Mouse (Mus musculus) forebrain, postnatal 0 days (tissue): ENCODE data around the gene Krtap19-3. TPM values are rescaled to one million over a fixed set of nuclear protein-coding genes. Genes with fewer than 3 reads are reported as not detected.

Experiments
- ATAC-seq: fragments of 200-750 bp; cut with Nextera tagmentation; 2 replicates; pipeline ENCODE4 v1.8.0; 2017; ENCODE audit warnings: mild to moderate bottlenecking, moderate library complexity
- DNase-seq: peaks from one replicate; pipeline ENCODE4 v3.0.0-alpha.2; 2015
- H3K27ac ChIP-seq: fragments of 300-500 bp; sonication (generic); 2 replicates; pipeline ENCODE4 v1.5.1; 2014; ENCODE audit warnings: low read depth, mild to moderate bottlenecking, antibody characterized with exemption, low read length, moderate library complexity, mixed read lengths
- H3K27me3 ChIP-seq: fragments of 300-500 bp; sonication (generic); 2 replicates; pipeline ENCODE4 v1.6.1; 2014; ENCODE audit warnings: mild to moderate bottlenecking, low read length, mixed read lengths; ENCODE audit not compliant: insufficient read depth
- H3K36me3 ChIP-seq: fragments of 300-500 bp; sonication (generic); 2 replicates; pipeline ENCODE4 v1.6.1; 2014; ENCODE audit warnings: mild to moderate bottlenecking, moderate library complexity; ENCODE audit not compliant: insufficient read depth
- H3K4me1 ChIP-seq: fragments of 300-500 bp; sonication (generic); 2 replicates; pipeline ENCODE4 v1.6.1; 2014; ENCODE audit warnings: antibody characterized with exemption; ENCODE audit not compliant: insufficient read depth
- H3K4me2 ChIP-seq: fragments of 300-500 bp; sonication (generic); 2 replicates; pipeline ENCODE4 v1.6.1; 2014; ENCODE audit warnings: low read depth, mild to moderate bottlenecking, moderate library complexity
- H3K4me3 ChIP-seq: fragments of 300-500 bp; sonication (generic); 2 replicates; pipeline ENCODE4 v1.5.1; 2014; ENCODE audit warnings: low read depth, low read length, mixed read lengths
- H3K9ac ChIP-seq: fragments of 300-500 bp; sonication (generic); 2 replicates; pipeline ENCODE4 v1.6.1; 2014; ENCODE audit warnings: mild to moderate bottlenecking
- H3K9me3 ChIP-seq: fragments of 300-500 bp; sonication (generic); 2 replicates; pipeline ENCODE4 v1.6.1; 2016; ENCODE audit warnings: low read length
- CTCF ChIP-seq: sonication (generic); IDR thresholded peaks from 2 replicates; pipeline ENCODE4 v1.5.1; 2016; ENCODE audit warnings: antibody characterized with exemption, control low read depth, low read depth
- WGBS: fragments of 180-500 bp; shearing (Covaris S2); extraction: QIAGEN DNeasy Blood & Tissue Kit; methylation state at CpG from one replicate; pipeline ENCODE4 v1.1.7; 2014; 5-methylcytosine and 5-hydroxymethylcytosine counted together
- polyA plus RNA-seq: library from polyadenylated mRNA; unstranded; fragments of >200 nt; fragmentation: Nextera tagmentation; extraction: Ambion mirVana; gene quantifications from 2 replicates; pipeline ENCODE4 v1.2.1, GENCODE M21; 2015
- total RNA-seq: library from RNA; depleted of rRNA; stranded (reverse); fragments of >200 nt; gene quantifications from 2 replicates; pipeline ENCODE4 v1.2.3, GENCODE M21; 2014; rRNA removed

Krtap19-3 gene
- not detected in 2 replicates for total RNA-seq
- not detected in 2 replicates for polyA plus RNA-seq

- 80% methylated on average over 2 of the region's 2 CpGs for WGBS
- H3K36me3 ChIP-seq = no peaks in the 10 kb centered on the region
Observed at GRCm38 (mm10) chr16:88877938-88878337, at the start of gene Krtap19-3. Gene Krtap19-3, minus strand, starts transcription at chr16:88878038.

DNA sequence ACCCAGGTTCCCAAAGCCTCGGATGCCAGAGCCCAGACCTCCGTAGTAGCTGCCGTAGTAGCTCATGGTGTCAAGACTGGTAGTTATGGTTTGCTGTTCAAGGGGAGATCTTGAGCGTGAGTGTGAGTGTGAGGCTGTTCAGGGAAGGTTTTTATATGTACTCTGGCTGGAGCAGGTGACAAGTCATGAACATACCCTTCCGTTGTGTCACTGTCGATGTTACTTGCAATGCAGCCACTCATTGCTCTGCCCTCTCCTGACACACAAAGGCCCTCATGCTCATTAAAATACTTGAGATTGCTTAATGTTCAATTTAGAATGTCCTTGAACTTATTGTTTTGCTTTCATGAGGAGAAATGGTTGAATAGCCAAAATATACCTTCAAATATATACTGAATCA is 18.5 kb upstream of the Krtap19-3 start, which contains the start of gene Krtap19-5:
Gene Krtap19-5 (minus strand): TSS at position 101 of the 400 bp plus-strand sequence.
- no peak for ATAC-seq
- DNase-seq = no peak
- Histone ChIP-seq H3K9ac (no peak within 1 kb of the TSS), H3K4me2 (no peak within 1 kb of the TSS), H3K4me1 (no peaks in the 10 kb centered on the region), H3K27ac (no peak within 1 kb of the TSS), H3K36me3 (no peaks in the 10 kb centered on the region), H3K27me3 (no peaks in the 10 kb centered on the region), H3K9me3 (no peaks in the 10 kb centered on the region), H3K4me3 (no peak within 1 kb of the TSS)
- TF ChIP-seq CTCF = no peak
- 92% methylated on average over 6 of the region's 6 CpGs for WGBS

More at GRCm38 (mm10) chr16:88877938-88878337, at the start of gene Krtap19-3:
- DNase-seq (no peak), ATAC-seq (no peak)
- no peak for TF ChIP-seq CTCF
- Histone ChIP-seq H3K27ac (no peak within 1 kb of the TSS), H3K4me3 (no peak within 1 kb of the TSS), H3K4me1 (no peaks in the 10 kb centered on the region), H3K9me3 (no peaks in the 10 kb centered on the region), H3K27me3 (no peaks in the 10 kb centered on the region), H3K4me2 (no peak within 1 kb of the TSS), H3K9ac (no peak within 1 kb of the TSS)

DNA sequence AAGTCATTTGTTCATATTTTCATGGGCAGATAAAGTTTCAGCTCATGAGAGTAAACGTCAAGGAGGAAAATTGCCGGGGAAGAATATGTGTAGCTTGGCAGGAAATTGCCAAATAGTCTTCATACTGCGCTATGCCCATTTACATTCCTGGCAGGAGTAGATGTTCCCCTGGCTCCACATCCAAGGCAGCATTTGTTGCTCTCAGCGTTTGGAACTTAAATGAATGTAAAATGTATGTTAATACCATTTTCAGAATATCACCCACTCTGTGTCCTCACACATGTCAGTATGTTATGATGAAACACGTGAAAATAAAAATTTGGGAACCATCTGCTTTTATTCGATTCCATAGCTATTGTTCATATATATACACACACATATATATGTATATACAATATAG is 9.0 kb upstream of the Krtap19-3 start:
- no peaks in the 10 kb centered on the region for H3K36me3 ChIP-seq
- no peaks in the 10 kb centered on the region for H3K9me3 ChIP-seq
- no peaks in the 10 kb centered on the region for H3K27me3 ChIP-seq
- no peak overlapping the region for H3K27ac ChIP-seq
- TF ChIP-seq CTCF = no peak
- peak; percentile 81 for DNase-seq
- no peak overlapping the region for H3K9ac ChIP-seq
- H3K4me1 ChIP-seq = no peaks in the 10 kb centered on the region
- H3K4me2 ChIP-seq = no peak overlapping the region
- WGBS = 65% methylated on average over 6 of the region's 6 CpGs
- no peak overlapping the region for H3K4me3 ChIP-seq
- peak; percentile 69 for ATAC-seq

GRCm38 (mm10) chr16:88884989-88885388 is 7.2 kb upstream of the Krtap19-3 start, which contains the start of gene Krtap19-4:
Gene Krtap19-4, minus strand, starts transcription at chr16:88885089.
- 85% methylated on average over 5 of the region's 5 CpGs for WGBS
- Histone ChIP-seq H3K4me3 (no peak within 1 kb of the TSS), H3K4me1 (no peaks in the 10 kb centered on the region), H3K9me3 (no peaks in the 10 kb centered on the region), H3K27me3 (no peaks in the 10 kb centered on the region), H3K27ac (no peak within 1 kb of the TSS), H3K9ac (no peak within 1 kb of the TSS), H3K36me3 (no peaks in the 10 kb centered on the region), H3K4me2 (no peak within 1 kb of the TSS)
- ATAC-seq (no peak), DNase-seq (no peak)
- TF ChIP-seq CTCF = no peak

DNA sequence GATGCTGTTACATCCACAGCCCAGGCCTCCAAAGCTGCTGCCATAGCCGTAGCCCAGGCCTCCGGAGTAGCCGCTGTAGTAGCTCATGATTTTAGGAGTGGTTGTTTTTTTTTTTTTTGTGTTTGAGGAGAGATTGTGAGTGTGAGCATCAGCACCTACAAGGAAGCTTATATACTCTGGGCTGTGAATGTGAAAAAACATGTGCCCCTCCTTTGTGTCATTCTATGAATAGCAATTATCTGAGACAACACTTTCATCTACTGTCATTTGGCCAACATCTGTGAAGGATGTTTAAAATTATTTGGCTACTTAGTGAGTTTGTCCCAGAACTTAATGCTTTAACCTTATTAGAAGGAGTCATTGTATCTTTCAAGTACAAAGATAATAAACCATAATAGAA is 3.7 kb downstream of the Krtap19-3 start, which contains the start of gene Krtap19-2:
Gene Krtap19-2 (minus strand): TSS at position 101 of the 400 bp plus-strand sequence.
- 98% methylated on average over 3 of the region's 3 CpGs for WGBS
- no peak for TF ChIP-seq CTCF
- Histone ChIP-seq H3K4me2 (no peak within 1 kb of the TSS), H3K9me3 (no peaks in the 10 kb centered on the region), H3K27me3 (no peaks in the 10 kb centered on the region), H3K4me1 (no peaks in the 10 kb centered on the region), H3K27ac (no peak within 1 kb of the TSS), H3K9ac (no peak within 1 kb of the TSS), H3K36me3 (no peaks in the 10 kb centered on the region), H3K4me3 (no peak within 1 kb of the TSS)
- DNase-seq (no peak), ATAC-seq (no peak)

- Histone ChIP-seq H3K9me3 (no peaks in the 10 kb centered on the region), H3K4me3 (no peak within 1 kb of the TSS), H3K4me1 (no peaks in the 10 kb centered on the region), H3K27ac (no peak within 1 kb of the TSS), H3K27me3 (no peaks in the 10 kb centered on the region), H3K4me2 (no peak within 1 kb of the TSS), H3K36me3 (no peaks in the 10 kb centered on the region), H3K9ac (no peak within 1 kb of the TSS)
- no peak for DNase-seq
- WGBS = 91% methylated on average over 6 of the region's 6 CpGs
- no peak for TF ChIP-seq CTCF
- no peak for ATAC-seq
Observed at GRCm38 (mm10) chr16:88869311-88869710, 8.5 kb downstream of the Krtap19-3 start, which contains the start of gene Krtap19-1. Gene Krtap19-1, minus strand, starts transcription at chr16:88869411.

DNA sequence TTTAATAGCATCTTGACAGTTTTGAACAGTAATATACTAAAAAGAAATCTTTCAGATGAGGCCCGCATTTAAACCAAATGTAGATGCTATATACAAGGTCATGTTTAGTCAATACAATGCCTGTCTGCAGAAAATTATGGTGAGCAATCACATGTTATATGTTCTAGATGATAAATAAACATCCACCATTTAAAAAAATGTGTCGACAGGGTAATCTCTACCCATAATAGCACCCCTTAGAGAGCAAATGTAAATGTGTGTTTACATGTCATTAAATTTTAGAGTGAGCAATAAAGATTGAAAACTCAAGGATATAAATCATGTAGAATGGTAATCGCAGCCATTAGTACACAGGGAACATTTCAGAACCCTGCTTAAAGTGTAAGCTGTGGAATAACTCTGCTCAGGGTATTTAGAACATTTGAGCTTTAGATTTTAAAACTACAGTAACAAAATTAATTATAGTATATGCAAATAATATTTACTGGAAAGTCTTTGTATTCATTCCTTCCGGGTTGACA is 12.9 kb downstream of the Krtap19-3 start:
- Histone ChIP-seq H3K36me3 (no peaks in the 10 kb centered on the region), H3K27me3 (no peaks in the 10 kb centered on the region), H3K4me1 (no peaks in the 10 kb centered on the region), H3K4me3 (no peak overlapping the region), H3K9me3 (no peaks in the 10 kb centered on the region), H3K27ac (no peak overlapping the region), H3K4me2 (no peak overlapping the region), H3K9ac (no peak overlapping the region)
- ATAC-seq (no peak), DNase-seq (no peak)
- no peak for TF ChIP-seq CTCF
- WGBS = 83% methylated on average over 4 of the region's 4 CpGs
